Mouse (Mus musculus) ES-Bruce4 (cell line): Measurements from ENCODE around the gene Tspan31.

Experiments
- CTCF ChIP-seq: IDR thresholded peaks from one replicate; pipeline ENCODE4 v1.8.1; 2011; ENCODE audit warnings: low read depth, low read length
- EP300 ChIP-seq: IDR thresholded peaks from 2 replicates; pipeline ENCODE4 v1.6.1; 2011; ENCODE audit warnings: low read depth, low read length; ENCODE audit not compliant: insufficient read depth
- POLR2A ChIP-seq: IDR thresholded peaks from one replicate; pipeline ENCODE4 v1.8.1; 2011; ENCODE audit warnings: low read length; ENCODE audit not compliant: insufficient read depth

DNA sequence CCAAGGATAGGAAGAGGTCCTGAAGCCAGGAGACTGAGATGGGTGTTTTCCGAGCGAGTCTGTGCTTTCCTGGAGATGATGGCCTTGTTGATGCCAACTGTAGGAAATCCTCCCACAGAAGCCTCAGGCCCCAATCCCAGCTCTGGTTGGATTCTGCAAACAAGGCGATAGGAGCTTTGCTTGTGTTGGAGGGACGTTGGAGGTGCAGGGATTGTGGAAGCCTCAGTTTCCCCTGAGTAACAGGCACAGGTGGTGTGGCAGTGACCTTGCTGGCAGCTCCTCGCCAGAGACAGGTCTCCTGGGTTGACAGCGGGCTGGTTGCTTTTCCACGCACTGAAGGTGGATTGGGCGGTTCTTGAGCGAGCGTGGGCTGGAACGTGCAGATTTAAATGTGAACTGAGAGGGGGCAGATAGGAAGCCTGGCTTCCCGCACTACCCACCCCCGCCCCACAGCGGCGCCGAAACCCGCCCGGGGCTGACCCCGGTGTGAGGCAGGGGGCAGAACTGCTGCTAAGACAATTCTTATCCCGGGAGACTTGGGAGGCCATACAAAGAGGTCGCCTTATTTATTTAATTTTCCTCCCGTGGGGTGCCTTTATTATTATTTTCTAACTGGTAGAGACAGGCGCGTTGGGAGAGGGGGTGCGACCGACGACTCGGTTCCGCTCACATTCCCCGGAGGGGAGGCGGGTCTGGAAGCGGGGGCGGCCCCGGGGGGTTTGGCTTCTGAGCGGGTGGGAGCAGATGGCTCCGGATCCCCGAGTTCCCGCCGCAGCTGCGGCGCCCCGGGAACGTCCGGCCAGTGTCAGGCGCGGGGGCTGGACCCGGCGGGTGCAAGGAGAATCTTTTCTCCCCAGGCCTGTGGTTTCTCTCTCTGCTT is 11.1 kb upstream of the Tspan31 start:
- TF ChIP-seq CTCF: no peak
- TF ChIP-seq POLR2A: no peak
- no peak for TF ChIP-seq EP300
